Mouse (Mus musculus): ENCODE measurements around the gene Pcdh9. TPM values are rescaled to one million over a fixed set of nuclear protein-coding genes. Genes with fewer than 3 reads are reported as not detected.

Gene Pcdh9
- not detected in 2 replicates for total RNA-seq (2023)

DNA sequence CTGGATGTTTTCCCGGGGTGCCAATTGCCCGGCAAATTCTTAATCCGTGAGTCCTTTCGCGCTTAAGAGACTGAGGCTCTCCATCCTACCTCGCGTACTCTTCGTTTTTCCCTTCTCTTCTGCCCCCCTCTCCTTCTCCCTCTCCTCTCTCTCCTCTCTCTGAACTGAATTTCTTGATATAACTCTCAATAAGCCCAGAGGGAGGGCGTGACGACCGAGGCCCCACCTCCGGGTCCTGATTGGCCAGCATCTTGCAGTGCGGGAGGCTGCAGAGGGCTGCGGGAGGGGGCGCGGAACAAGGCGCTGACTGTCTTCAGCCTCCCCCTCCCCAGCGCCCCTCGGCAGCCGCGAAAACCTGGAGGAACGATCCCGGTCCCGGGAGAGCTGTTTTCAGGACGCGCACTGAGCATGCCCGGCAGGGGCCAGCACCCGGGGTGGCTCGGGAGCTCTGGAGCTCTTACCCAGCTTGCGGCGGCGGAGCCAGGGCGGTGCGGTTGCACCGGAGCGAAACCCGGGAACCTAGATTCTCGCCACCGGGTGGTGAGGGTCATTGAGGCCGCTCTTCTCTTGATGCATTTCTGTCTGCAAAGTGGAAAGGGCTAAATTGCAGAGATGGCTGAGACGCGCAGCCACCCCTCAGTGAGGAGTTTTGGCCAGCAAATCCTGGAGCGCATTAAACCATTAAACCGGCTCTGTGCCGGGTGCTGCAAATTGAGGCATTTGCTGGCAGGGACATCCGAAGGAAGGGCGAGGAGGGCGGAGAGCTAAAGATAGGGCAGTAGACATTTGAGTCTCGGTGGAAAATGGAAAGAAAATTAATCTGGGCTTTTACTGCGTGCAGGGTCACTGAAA is at the start of gene Pcdh9:
Pcdh9 (minus strand) TSS at position 161 of the 852 bp plus-strand sequence.

Data from neutrophil, adult 65 days (primary cell).